Mouse (Mus musculus) spleen, adult 2 months (tissue): ENCODE data around the gene Ift43. TPM values are rescaled to one million over a fixed set of nuclear protein-coding genes. Genes with fewer than 3 reads are reported as not detected.

Experiments
- DNase-seq, 2 experiments: peaks; one replicate each; pipeline versions ENCODE4 v3.0.0 to v3.0.0-alpha.2; 2012 to 2021; ENCODE audit warnings: low spot score in 2 of 2, low read depth in 1 of 2
- H3K27ac ChIP-seq: fragments of 200-500 bp; 2 replicates; pipeline ENCODE4 v1.5.1; 2012; ENCODE audit warnings: low read length, inconsistent platforms; ENCODE audit not compliant: insufficient read depth
- H3K27me3 ChIP-seq: fragments of 200-500 bp; 2 replicates; pipeline ENCODE4 v1.6.1; 2012; ENCODE audit warnings: mild to moderate bottlenecking, moderate library complexity, low read length, inconsistent platforms; ENCODE audit not compliant: control insufficient read depth, insufficient read depth
- H3K36me3 ChIP-seq: fragments of 200-500 bp; 2 replicates; pipeline ENCODE4 v1.6.1; 2012; ENCODE audit warnings: mild to moderate bottlenecking, low read length, inconsistent platforms; ENCODE audit not compliant: control insufficient read depth, insufficient read depth
- H3K4me1 ChIP-seq: fragments of 200-500 bp; 2 replicates; pipeline ENCODE4 v1.6.1; 2011; ENCODE audit warnings: inconsistent platforms; ENCODE audit not compliant: control insufficient read depth, insufficient read depth, insufficient read length
- H3K4me3 ChIP-seq: fragments of 200-500 bp; 2 replicates; pipeline ENCODE4 v1.5.1; 2011; ENCODE audit warnings: mild to moderate bottlenecking, inconsistent platforms; ENCODE audit not compliant: insufficient read depth, insufficient read length; ENCODE audit errors: extremely low read depth
- CTCF ChIP-seq: fragments of 200-500 bp; IDR thresholded peaks from 2 replicates; pipeline ENCODE4 v1.5.1; 2011; ENCODE audit warnings: mild to moderate bottlenecking, inconsistent platforms; ENCODE audit not compliant: insufficient read depth, insufficient read length, insufficient replicate concordance; ENCODE audit errors: extremely low read depth
- POLR2A ChIP-seq: fragments of 200-500 bp; IDR thresholded peaks from 2 replicates; pipeline ENCODE4 v1.6.1; 2011; ENCODE audit warnings: low read depth, low read length, inconsistent platforms
- WGBS: fragments of 180-500 bp; shearing (Covaris S2); methylation state at CpG from one replicate; pipeline ENCODE4 v1.1.7; 2018; 5-methylcytosine and 5-hydroxymethylcytosine counted together
- polyA plus RNA-seq: library from polyadenylated mRNA; depleted of rRNA; stranded (reverse); fragments of >200 nt; gene quantifications from 2 replicates; pipeline ENCODE4 v1.2.3, GENCODE M21; 2012

Ift43 gene
- polyA plus RNA-seq, 1 experiment = 2.6 TPM

- WGBS = 79% methylated on average over 10 of the region's 10 CpGs
- Histone ChIP-seq H3K27ac (no peak overlapping the region), H3K4me3 (no peak overlapping the region)
These were observed 47.4 kb downstream of the Ift43 start for GRCm38 (mm10) chr12:86129696-86130095.

GRCm38 (mm10) chr12:86132799-86133198 is 50.5 kb downstream of the Ift43 start:
- WGBS = 22% methylated on average over 2 of the region's 2 CpGs
- Histone ChIP-seq H3K27me3 (no peaks in the 10 kb centered on the region), H3K4me1 (no peaks in the 10 kb centered on the region), H3K4me3 (no peak overlapping the region), H3K27ac (no peak overlapping the region), H3K36me3 (no peaks in the 10 kb centered on the region)
- no peak for TF ChIP-seq POLR2A
- TF ChIP-seq CTCF = no peak; the same call in 1 of the 2 replicates
- no peak for DNase-seq

More at GRCm38 (mm10) chr12:86129696-86130095, 47.4 kb downstream of the Ift43 start:
- Histone ChIP-seq H3K4me1 (no peaks in the 10 kb centered on the region), H3K36me3 (no peaks in the 10 kb centered on the region), H3K27me3 (no peaks in the 10 kb centered on the region)
- TF ChIP-seq CTCF (no peak), POLR2A (no peak)
- DNase-seq = no peak

- Histone ChIP-seq H3K4me1 (no peaks in the 10 kb centered on the region), H3K4me3 (no peak overlapping the region), H3K36me3 (no peaks in the 10 kb centered on the region), H3K27me3 (no peaks in the 10 kb centered on the region), H3K27ac (no peak overlapping the region)
- 53% methylated on average over 4 of the region's 4 CpGs for WGBS
- no peak for DNase-seq
- no peak for TF ChIP-seq CTCF
- no peak for TF ChIP-seq POLR2A
These were observed 53.4 kb downstream of the Ift43 start for GRCm38 (mm10) chr12:86135691-86136090.

GRCm38 (mm10) chr12:86138696-86139095 is 56.4 kb downstream of the Ift43 start:
- Histone ChIP-seq H3K27ac (no peak overlapping the region), H3K4me1 (no peaks in the 10 kb centered on the region), H3K4me3 (no peak overlapping the region), H3K36me3 (no peaks in the 10 kb centered on the region), H3K27me3 (no peaks in the 10 kb centered on the region)
- TF ChIP-seq CTCF = no peak
- no peak for TF ChIP-seq POLR2A
- no peak for DNase-seq
- 94% methylated on average over 9 of the region's 9 CpGs for WGBS

GRCm38 (mm10) chr12:86142389-86142788 is 60.0 kb downstream of the Ift43 start:
- Histone ChIP-seq H3K4me1 (no peaks in the 10 kb centered on the region), H3K27me3 (no peaks in the 10 kb centered on the region), H3K36me3 (no peaks in the 10 kb centered on the region), H3K4me3 (no peak overlapping the region), H3K27ac (no peak overlapping the region)
- DNase-seq = no peak
- no peak for TF ChIP-seq POLR2A
- WGBS = 62% methylated on average over 1 of the region's 1 CpGs

GRCm38 (mm10) chr12:86146246-86146645 is 63.9 kb downstream of the Ift43 start:
- DNase-seq = no peak
- Histone ChIP-seq H3K27me3 (no peaks in the 10 kb centered on the region), H3K4me1 (no peaks in the 10 kb centered on the region), H3K36me3 (no peaks in the 10 kb centered on the region), H3K27ac (no peak overlapping the region), H3K4me3 (no peak overlapping the region)
- TF ChIP-seq CTCF (no peak), POLR2A (no peak)
- WGBS = 81% methylated on average over 3 of the region's 3 CpGs

GRCm38 (mm10) chr12:86148271-86148670 is 65.9 kb downstream of the Ift43 start:
- no peaks in the 10 kb centered on the region for H3K36me3 ChIP-seq
- H3K27me3 ChIP-seq = no peaks in the 10 kb centered on the region
- H3K27ac ChIP-seq = no peak overlapping the region
- TF ChIP-seq CTCF (no peak), POLR2A (no peak)
- no peaks in the 10 kb centered on the region for H3K4me1 ChIP-seq
- no peak overlapping the region for H3K4me3 ChIP-seq
- no peak for DNase-seq
- WGBS = 88% methylated on average over 6 of the region's 6 CpGs
